Comparison of ENCODE assay signal across 34 mouse cellular contexts in genomic region chr1:87239056-87239455, GRCm38 (mm10). TPM values are rescaled to one million over a fixed set of nuclear protein-coding genes. Genes with fewer than 3 reads are reported as not detected.
A peak's percentile ranks its signal among the peaks of the same experiment; 100 is the strongest.
DNase-seq lines count a peak whose midpoint lies in the region; ATAC-seq and TF ChIP-seq lines count a peak whose summit lies in the region.
"Had no signal": no experiment of that assay in that cellular context is flagged by ENCODE, and none has a peak within 500 bp of the region (broad histone marks: within the 10 kb centered on the region; RNA-seq: fewer than 3 reads in every experiment).

No protein-coding gene starts in this region.

- H3K9ac ChIP-seq in ES-E14 (ENCODE audit: insufficient read depth, low read depth, low read length, poor library complexity, severe bottlenecking): 0 out of 2 replicates have a peak overlapping the region, but pooled peaks have one; percentile 14
- no peak overlapping the region for H3K9ac ChIP-seq in forebrain, embryonic 11.5 days (ENCODE audit: low read length)
- H3K9ac ChIP-seq: embryonic facial prominence, embryonic 15.5 days; forebrain, embryonic 13.5 days; hindbrain, embryonic 14.5 days; liver, embryonic 12.5 days; stomach, embryonic 15.5 days had no signal

- H3K36me3 ChIP-seq in kidney, adult 2 months (ENCODE audit: control insufficient read depth, insufficient read depth, low read length): no peaks in the 10 kb centered on the region
- peaks cover 20% of the 10 kb centered on the region for H3K36me3 ChIP-seq in ES-E14 (ENCODE audit: control insufficient read depth, insufficient read depth, low read length, poor library complexity, severe bottlenecking)
- H3K36me3 ChIP-seq in forebrain, embryonic 11.5 days (ENCODE audit: control insufficient read depth, insufficient read depth, low read length): peaks cover 6% of the 10 kb centered on the region

- TF ChIP-seq POLR2A in kidney, adult 2 months (IDR thresholded peaks at IDR 0.05; ENCODE audit: low read depth, low read length): no peak

- no peaks in the 10 kb centered on the region for H3K4me1 ChIP-seq in kidney, adult 2 months (ENCODE audit: control insufficient read depth, insufficient read depth, low read length)
- H3K4me1 ChIP-seq in ES-E14 (ENCODE audit: control insufficient read depth in 2 of 2, insufficient read depth in 2 of 2, low read length in 2 of 2, poor library complexity in 1 of 2): peaks cover 3 to 20% of the 10 kb centered on the region in 2 experiments; a peak in 3 of 4 replicates
- H3K4me1 ChIP-seq in forebrain, embryonic 11.5 days (replicated peaks; ENCODE audit: control insufficient read depth, insufficient read depth, low read length): no peaks in the 10 kb centered on the region
- H3K4me1 ChIP-seq: embryonic facial prominence, embryonic 10.5 days; embryonic facial prominence, embryonic 15.5 days; forebrain, embryonic 13.5 days; stomach, embryonic 15.5 days had no signal

- no peak for TF ChIP-seq CTCF in kidney, adult 2 months (conservative IDR thresholded peaks at IDR 0.05; ENCODE audit: insufficient read depth, insufficient read length, low read depth, low read length)

- in situ Hi-C loops in ES-E14 (cut with MboI; ENCODE audit: low sequenced_read_pairs in 2 of 2, unreplicated experiment in 2 of 2): no loop called here

- no peak for ATAC-seq in forebrain, embryonic 11.5 days (replicated peaks; ENCODE audit: low FRiP score)
- ATAC-seq: forebrain, embryonic 13.5 days; intestine, postnatal 0 days; liver, embryonic 12.5 days had no signal

- DNase-seq in kidney, adult 2 months: peak; percentile 15
- DNase-seq in kidney, adult 18-20 months: no peak
- DNase-seq in 3T3-L1 (ENCODE audit: low read depth, low spot score): peak; percentile 34
- DNase-seq in ES-E14 (ENCODE audit: low read depth, low spot score): no peak
- peak; percentile 88 for DNase-seq in ZHBTc4 (ENCODE audit: low read depth, low spot score)
- no peak for DNase-seq in spleen, postnatal 10 days (ENCODE audit: low spot score in 2 of 2)
- no peak for DNase-seq in forebrain, embryonic 11.5 days (ENCODE audit: low spot score)
- DNase-seq: adrenal gland, postnatal 10 days; cerebellum, adult 8-10 months; cerebellum, postnatal 25 days; gastrocnemius, postnatal 14 days; heart, postnatal 4 days; layer of hippocampus, postnatal 36 days; left cerebral cortex, postnatal 4 days; lung, adult 18-20 months; lung, postnatal 14 days; midbrain, embryonic 14.5 days; right cerebral cortex, postnatal 14 days had no signal

- 41% methylated on average over 8 of the region's 8 CpGs for WGBS in kidney, adult 2 months
- 77% methylated on average over 8 of the region's 8 CpGs for WGBS in forebrain, embryonic 11.5 days

- H3K9me3 ChIP-seq in ES-E14 (ENCODE audit: control insufficient read depth, insufficient read depth, low read depth, low read length): no peaks in the 10 kb centered on the region
- no peaks in the 10 kb centered on the region for H3K9me3 ChIP-seq in forebrain, embryonic 11.5 days (ENCODE audit: control insufficient read depth, low read length)
- H3K9me3 ChIP-seq: embryonic facial prominence, embryonic 10.5 days; embryonic facial prominence, embryonic 15.5 days; forebrain, embryonic 13.5 days; liver, embryonic 12.5 days; stomach, embryonic 15.5 days had no signal

- H3K27ac ChIP-seq in kidney, adult 2 months (ENCODE audit: insufficient read depth, low read depth, low read length): no peak overlapping the region
- H3K27ac ChIP-seq in ES-E14 (ENCODE audit: insufficient read depth, low read depth, low read length, poor library complexity, severe bottlenecking): no peak overlapping the region
- H3K27ac ChIP-seq in forebrain, embryonic 11.5 days (ENCODE audit: low read depth, low read length): no peak overlapping the region
- H3K27ac ChIP-seq: embryonic facial prominence, embryonic 10.5 days; embryonic facial prominence, embryonic 15.5 days; forebrain, embryonic 13.5 days; hindbrain, embryonic 14.5 days; liver, embryonic 12.5 days; stomach, embryonic 15.5 days had no signal

- H3K4me3 ChIP-seq in kidney, adult 2 months (ENCODE audit: insufficient read depth, low read depth, low read length): no peak overlapping the region
- no peak overlapping the region for H3K4me3 ChIP-seq in ES-E14 (ENCODE audit: insufficient read depth in 1 of 2, low read depth in 1 of 2, low read length in 2 of 2, poor library complexity in 1 of 2, severe bottlenecking in 1 of 2)
- no peak overlapping the region for H3K4me3 ChIP-seq in forebrain, embryonic 11.5 days (ENCODE audit: low read depth, low read length)
- H3K4me3 ChIP-seq: embryonic facial prominence, embryonic 10.5 days; embryonic facial prominence, embryonic 15.5 days; forebrain, embryonic 13.5 days; liver, embryonic 12.5 days; stomach, embryonic 15.5 days had no signal

- no peaks in the 10 kb centered on the region for H3K27me3 ChIP-seq in kidney, adult 2 months (replicated peaks; ENCODE audit: control insufficient read depth, insufficient read depth, low read length)
- no peaks in the 10 kb centered on the region for H3K27me3 ChIP-seq in forebrain, embryonic 11.5 days (ENCODE audit: control insufficient read depth, insufficient read depth, low read length)
- H3K27me3 ChIP-seq: embryonic facial prominence, embryonic 15.5 days; forebrain, embryonic 13.5 days; liver, embryonic 12.5 days; stomach, embryonic 15.5 days had no signal

- no peak overlapping the region for H3K4me2 ChIP-seq in forebrain, embryonic 11.5 days (ENCODE audit: low read depth, low read length, severe bottlenecking)
- H3K4me2 ChIP-seq: embryonic facial prominence, embryonic 15.5 days; forebrain, embryonic 13.5 days; heart, embryonic 11.5 days; hindbrain, embryonic 14.5 days; liver, embryonic 12.5 days; stomach, embryonic 15.5 days had no signal

TF ChIP-seq in ES-E14, 5 proteins besides CTCF, POLR2A, EP300 and RAD21:
- TF ChIP-seq ZNF384 (IDR thresholded peaks at IDR 0.05; ENCODE audit: low read depth, low read length) (no peak), CHD2 (IDR thresholded peaks at IDR 0.05; ENCODE audit: low read depth, low read length) (no peak), MAFK (IDR thresholded peaks at IDR 0.05; ENCODE audit: insufficient read depth, low read depth, low read length) (no peak), ZC3H11A (IDR thresholded peaks at IDR 0.05; ENCODE audit: borderline replicate concordance, low read depth, low read length) (no peak), HCFC1 (IDR thresholded peaks at IDR 0.05; ENCODE audit: borderline replicate concordance, insufficient read depth, low read length) (no peak)

RNA-seq across cellular contexts. Expression of gene Efhd1, which starts 25.1 kb away (rescaled TPM):
- 152 and 161 TPM in 2 replicates for polyA plus RNA-seq in kidney, adult 2 months (2012; rRNA removed)
- 1.3 and 1.8 TPM in 2 replicates for total RNA-seq in ES-E14 (2012; rRNA removed)
- 2.2 and 2.6 TPM in 2 replicates for polyA plus RNA-seq in forebrain, embryonic 11.5 days (2014; fragmentation: Nextera tagmentation; extraction: Ambion mirVana)
- total RNA-seq: MEL; monocyte, adult 5-6 weeks had no signal
- polyA plus RNA-seq: liver, embryonic 12.5 days had no signal

RNA-seq across cellular contexts. Expression of gene Eif4e2, which starts 25.3 kb away (rescaled TPM):
- 33.0 and 42.7 TPM in 2 replicates for polyA plus RNA-seq in kidney, adult 2 months (2012; rRNA removed)
- total RNA-seq in ES-E14 (2012; rRNA removed): 165 and 221 TPM in 2 replicates
- 138 and 141 TPM in 2 replicates for polyA plus RNA-seq in forebrain, embryonic 11.5 days (2014; fragmentation: Nextera tagmentation; extraction: Ambion mirVana)

RNA-seq across cellular contexts. Expression of gene Chrng, which starts 34.6 kb away (rescaled TPM):
- not detected in 2 replicates for polyA plus RNA-seq in kidney, adult 2 months (2012; rRNA removed)
- 0.13 and 0.16 TPM in 2 replicates for total RNA-seq in ES-E14 (2012; rRNA removed)
- polyA plus RNA-seq in forebrain, embryonic 11.5 days (2014; fragmentation: Nextera tagmentation; extraction: Ambion mirVana): 0.23 TPM in 1 of 2 replicates, not detected in the other
- total RNA-seq: layer of hippocampus, postnatal 36 days; left cerebral cortex, postnatal 4 days; MEL; monocyte, adult 5-6 weeks had no signal
- polyA plus RNA-seq: forebrain, embryonic 13.5 days; hindbrain, embryonic 14.5 days; intestine, postnatal 0 days; large intestine, adult 2 months; midbrain, embryonic 14.5 days; neural tube, embryonic 14.5 days; small intestine, adult 2 months; urinary bladder, adult 2 months had no signal

RNA-seq across cellular contexts. Expression of gene Chrnd, which starts 48.6 kb away (rescaled TPM):
- polyA plus RNA-seq in kidney, adult 2 months (2012; rRNA removed): not detected in 2 replicates
- 0.13 TPM in 1 of 2 replicates, not detected in the other for total RNA-seq in ES-E14 (2012; rRNA removed)
- polyA plus RNA-seq in forebrain, embryonic 11.5 days (2014; fragmentation: Nextera tagmentation; extraction: Ambion mirVana): 0.07 TPM in 1 of 2 replicates, not detected in the other
- total RNA-seq: granulocyte monocyte progenitor cell, adult 5-6 weeks; heart, postnatal 4 days; layer of hippocampus, postnatal 36 days; left cerebral cortex, postnatal 4 days; MEL; monocyte, adult 5-6 weeks had no signal
- polyA plus RNA-seq: forebrain, embryonic 13.5 days; heart, embryonic 11.5 days; hindbrain, embryonic 14.5 days; intestine, postnatal 0 days; large intestine, adult 2 months; liver, embryonic 12.5 days; midbrain, embryonic 14.5 days; neural tube, embryonic 14.5 days; urinary bladder, adult 2 months had no signal

RNA-seq across cellular contexts. Expression of gene Prss56, which starts 55.9 kb away (rescaled TPM):
- polyA plus RNA-seq in kidney, adult 2 months (2012; rRNA removed): not detected in 2 replicates
- 0.36 and 0.37 TPM in 2 replicates for total RNA-seq in ES-E14 (2012; rRNA removed)
- polyA plus RNA-seq in forebrain, embryonic 11.5 days (2014; fragmentation: Nextera tagmentation; extraction: Ambion mirVana): not detected in 2 replicates
- total RNA-seq: adrenal gland, postnatal 10 days; gastrocnemius, postnatal 14 days; granulocyte monocyte progenitor cell, adult 5-6 weeks; heart, postnatal 4 days; monocyte, adult 5-6 weeks had no signal
- polyA plus RNA-seq: heart, embryonic 11.5 days; heart, embryonic 16.5 days; intestine, postnatal 0 days; large intestine, adult 2 months; liver, embryonic 12.5 days; small intestine, adult 2 months; stomach, embryonic 15.5 days; urinary bladder, adult 2 months had no signal

Comparison
In these comparisons a context has a peak if more than half of its experiments do, and no peak if none do; other contexts are left out.
1. DNase-seq: peak in kidney, adult 2 months (single experiment), 3T3-L1 (single experiment) and ZHBTc4 (single experiment); none in kidney, adult 18-20 months (single experiment), ES-E14 (single experiment), spleen, postnatal 10 days (0 of 2) and forebrain, embryonic 11.5 days (single experiment).
2. RNA of gene Efhd1, which starts 25.1 kb away (polyA plus RNA-seq): 152 to 161 TPM in kidney, adult 2 months; 2.2 to 2.6 TPM in forebrain, embryonic 11.5 days; every median in the first group is over 10 times any median in the second.